In the genomic region with DNA sequence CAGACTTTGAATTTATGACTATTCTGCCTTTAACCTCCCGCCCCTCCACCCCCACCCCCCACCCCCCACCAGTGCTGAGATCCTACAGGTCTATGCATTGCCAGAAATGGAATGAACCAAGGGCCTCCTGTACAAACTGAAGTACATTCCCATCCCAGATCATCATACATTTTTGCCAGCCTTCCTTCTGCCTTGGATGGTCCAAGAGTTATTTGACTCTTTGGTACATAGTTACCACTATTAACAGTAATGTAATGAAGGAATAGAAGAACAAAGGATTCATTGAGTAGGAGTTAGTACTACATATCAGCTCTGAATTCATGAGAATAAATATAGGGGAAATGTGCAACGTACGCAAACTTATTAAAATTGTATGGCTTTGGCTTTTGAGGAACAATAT, we compare ENCODE assay signal across 9 mouse cellular contexts. TPM values are rescaled to one million over a fixed set of nuclear protein-coding genes. Genes with fewer than 3 reads are reported as not detected.
DNase-seq lines count a peak whose midpoint lies in the region; ATAC-seq and TF ChIP-seq lines count a peak whose summit lies in the region.
"Had no signal": no experiment of that assay in that cellular context is flagged by ENCODE, and none has a peak within 500 bp of the region (broad histone marks: within the 10 kb centered on the region; RNA-seq: fewer than 3 reads in every experiment).

No protein-coding gene starts in this region.

- H3K9ac ChIP-seq in heart, adult 2 months (ENCODE audit: low read depth, low read length), result no peak overlapping the region
- H3K9ac ChIP-seq in hindbrain, embryonic 12.5 days, result no peak overlapping the region

- peaks cover 7% of the 10 kb centered on the region for H3K4me1 ChIP-seq in heart, adult 2 months (ENCODE audit: control insufficient read depth, insufficient read depth, low read length)
- H3K4me1 ChIP-seq in E14TG2a.4 (replicated peaks; ENCODE audit: low read depth, low read length), result peaks cover 28% of the 10 kb centered on the region
- H3K4me1 ChIP-seq in hindbrain, embryonic 12.5 days, result peaks cover 13% of the 10 kb centered on the region
- H3K4me1 ChIP-seq in megakaryocyte, embryonic 14.5 days, result peaks cover 31% of the 10 kb centered on the region

- H3K27me3 ChIP-seq in heart, adult 2 months (ENCODE audit: control insufficient read depth, insufficient read depth, low read length), result no peaks in the 10 kb centered on the region
- no peaks in the 10 kb centered on the region for H3K27me3 ChIP-seq in E14TG2a.4 (ENCODE audit: insufficient read depth, low read length)
- H3K27me3 ChIP-seq in hindbrain, embryonic 12.5 days, result no peaks in the 10 kb centered on the region
- no peaks in the 10 kb centered on the region for H3K27me3 ChIP-seq in megakaryocyte, embryonic 14.5 days (replicated peaks)

- DNase-seq in heart, adult 2 months, result no peak
- DNase-seq in heart, postnatal 25 days (ENCODE audit: low spot score), result no peak
- no peak for DNase-seq in thymus, postnatal 0 days (ENCODE audit: low spot score)
- DNase-seq in yolk sac, embryonic 10.5 days (ENCODE audit: low spot score), result no peak
- DNase-seq in adrenal gland, postnatal 10 days, result no peak

- H3K4me2 ChIP-seq in hindbrain, embryonic 12.5 days (replicated peaks), result peak overlapping the region; percentile 44

- peak overlapping the region; percentile 32; the same call in 1 of the 2 replicates for H3K27ac ChIP-seq in heart, adult 2 months
- peak overlapping the region; percentile 44 for H3K27ac ChIP-seq in hindbrain, embryonic 12.5 days

- peak; percentile 62 for ATAC-seq in hindbrain, embryonic 12.5 days (ENCODE audit: low FRiP score)

- no peak for TF ChIP-seq EP300 in heart, adult 2 months (IDR thresholded peaks at IDR 0.05; ENCODE audit: insufficient read depth, low read depth, low read length)

- H3K36me3 ChIP-seq in heart, adult 2 months (ENCODE audit: control insufficient read depth, insufficient read depth, low read length), result peaks cover 7% of the 10 kb centered on the region
- H3K36me3 ChIP-seq in E14TG2a.4 (ENCODE audit: insufficient read depth, low read length), result peaks cover 38% of the 10 kb centered on the region
- peaks cover 26% of the 10 kb centered on the region for H3K36me3 ChIP-seq in hindbrain, embryonic 12.5 days
- H3K36me3 ChIP-seq in megakaryocyte, embryonic 14.5 days (replicated peaks; ENCODE audit: low read length), result peaks cover 32% of the 10 kb centered on the region

- intact Hi-C loops in heart, adult 2 months (cut with DNase I), result loop anchor here (2.0 kb wide), 1 partner anchor 25 kb away; a partner anchor contains a TSS
- intact Hi-C loops in heart, postnatal 25 days (cut with DNase I), result loop anchor here (5.0 to 10.0 kb wide), 2 partner anchors 84 to 311 kb away; a partner anchor contains a TSS

- no peaks in the 10 kb centered on the region for H3K9me3 ChIP-seq in E14TG2a.4 (ENCODE audit: low read length)
- no peaks in the 10 kb centered on the region for H3K9me3 ChIP-seq in hindbrain, embryonic 12.5 days (replicated peaks)
- H3K9me3 ChIP-seq in megakaryocyte, embryonic 14.5 days, result no peaks in the 10 kb centered on the region

- 17% methylated on average over 3 of the region's 3 CpGs for WGBS in heart, adult 2 months
- 23% methylated on average over 3 of the region's 3 CpGs for WGBS in hindbrain, embryonic 12.5 days

- H3K79me2 ChIP-seq in heart, adult 2 months (replicated peaks; ENCODE audit: control insufficient read depth, insufficient read depth, low read length), result peaks cover 7% of the 10 kb centered on the region

- no peak for TF ChIP-seq CTCF in heart, adult 2 months (IDR thresholded peaks at IDR 0.05)
- no peak for TF ChIP-seq CTCF in E14TG2a.4 (conservative IDR thresholded peaks at IDR 0.05; ENCODE audit: low read length)

- TF ChIP-seq POLR2A in heart, adult 2 months (IDR thresholded peaks at IDR 0.05; ENCODE audit: insufficient read depth, low read depth, low read length), result no peak

- peak overlapping the region; percentile 28 for H3K4me3 ChIP-seq in heart, adult 2 months
- 0 out of 2 replicates have a peak overlapping the region, but pooled peaks have one; percentile 99 for H3K4me3 ChIP-seq in E14TG2a.4 (replicated peaks; ENCODE audit: low read length)
- 0 out of 2 replicates have a peak overlapping the region, but pooled peaks have one; percentile 97 for H3K4me3 ChIP-seq in hindbrain, embryonic 12.5 days
- H3K4me3 ChIP-seq in megakaryocyte, embryonic 14.5 days (replicated peaks), result peak overlapping the region; percentile 98

RNA-seq across cellular contexts. Expression of a gene that starts 0.4 kb away (rescaled TPM):
- total RNA-seq in heart, adult 2 months (2021), result 10 to 100 TPM; 84.4 to 93.2 TPM
- polyA plus RNA-seq in heart, adult 2 months (2012; rRNA removed), result 49.0 and 86.5 TPM in 2 replicates
- 10 to 100 TPM; 78.7 to 89.4 TPM for total RNA-seq in heart, postnatal 25 days (2021)
- polyA plus RNA-seq in hindbrain, embryonic 12.5 days (2016; fragmentation: Nextera tagmentation; extraction: Ambion mirVana), result 68.9 and 74.2 TPM in 2 replicates
- 18.1 and 35.1 TPM in 2 replicates for polyA plus RNA-seq in megakaryocyte, embryonic 14.5 days (2012; ENCODE audit: insufficient read depth, low replicate concordance)
- 39.2 and 40.0 TPM in 2 replicates for polyA plus RNA-seq in thymus, postnatal 0 days (2015; fragmentation: Nextera tagmentation; extraction: Ambion mirVana)
- total RNA-seq in adrenal gland, postnatal 10 days (2021), result 100 to 1,000 TPM; 112 to 130 TPM

RNA-seq across cellular contexts. Expression of a gene that starts 23.7 kb away (rescaled TPM):
- total RNA-seq in heart, adult 2 months (2021), result 10 to 100 TPM; 40.5 to 48.8 TPM
- polyA plus RNA-seq in heart, adult 2 months (2012; rRNA removed), result 39.2 and 62.0 TPM in 2 replicates
- total RNA-seq in heart, postnatal 25 days (2021), result 10 to 100 TPM; 47.4 to 47.8 TPM
- polyA plus RNA-seq in hindbrain, embryonic 12.5 days (2016; fragmentation: Nextera tagmentation; extraction: Ambion mirVana), result 0.68 and 0.75 TPM in 2 replicates
- polyA plus RNA-seq in megakaryocyte, embryonic 14.5 days (2012; ENCODE audit: insufficient read depth, low replicate concordance), result 4.2 and 9.5 TPM in 2 replicates
- 0.90 and 1.1 TPM in 2 replicates for polyA plus RNA-seq in thymus, postnatal 0 days (2015; fragmentation: Nextera tagmentation; extraction: Ambion mirVana)
- 10 to 100 TPM; 17.3 to 23.7 TPM for total RNA-seq in adrenal gland, postnatal 10 days (2021)
- total RNA-seq: neutrophil, adult 5-6 weeks had no signal

RNA-seq across cellular contexts. Expression of a gene that starts 24.7 kb away (rescaled TPM):
- 1 to 10 TPM; 3.7 to 4.6 TPM for total RNA-seq in heart, adult 2 months (2021)
- polyA plus RNA-seq in heart, adult 2 months (2012; rRNA removed), result 10.3 and 14.3 TPM in 2 replicates
- total RNA-seq in heart, postnatal 25 days (2021), result 1 to 10 TPM; 7.9 to 8.1 TPM
- 11.6 and 13.0 TPM in 2 replicates for polyA plus RNA-seq in hindbrain, embryonic 12.5 days (2016; fragmentation: Nextera tagmentation; extraction: Ambion mirVana)
- 1.7 TPM in 1 of 2 replicates, not detected in the other for polyA plus RNA-seq in megakaryocyte, embryonic 14.5 days (2012; ENCODE audit: insufficient read depth, low replicate concordance)
- 9.7 and 13.8 TPM in 2 replicates for polyA plus RNA-seq in thymus, postnatal 0 days (2015; fragmentation: Nextera tagmentation; extraction: Ambion mirVana)
- total RNA-seq in adrenal gland, postnatal 10 days (2021), result 10 to 100 TPM; 20.9 to 24.6 TPM

RNA-seq across cellular contexts. Expression of a gene that starts 27.1 kb away (rescaled TPM):
- total RNA-seq in heart, adult 2 months (2021), result 1 to 10 TPM; 7.6 to 8.5 TPM
- 18.1 and 21.6 TPM in 2 replicates for polyA plus RNA-seq in heart, adult 2 months (2012; rRNA removed)
- 10 to 100 TPM in 1 of 2 experiments, 1 to 10 TPM in 1; 8.5 to 12.1 TPM for total RNA-seq in heart, postnatal 25 days (2021)
- 5.7 and 5.8 TPM in 2 replicates for polyA plus RNA-seq in hindbrain, embryonic 12.5 days (2016; fragmentation: Nextera tagmentation; extraction: Ambion mirVana)
- polyA plus RNA-seq in megakaryocyte, embryonic 14.5 days (2012; ENCODE audit: insufficient read depth, low replicate concordance), result 27.4 and 42.5 TPM in 2 replicates
- 2.4 and 2.7 TPM in 2 replicates for polyA plus RNA-seq in thymus, postnatal 0 days (2015; fragmentation: Nextera tagmentation; extraction: Ambion mirVana)
- 10 to 100 TPM; 13.3 to 20.0 TPM for total RNA-seq in adrenal gland, postnatal 10 days (2021)
- total RNA-seq: neutrophil, adult 5-6 weeks had no signal

RNA-seq across cellular contexts. Expression of a gene that starts 31.7 kb away (rescaled TPM):
- total RNA-seq in heart, adult 2 months (2021), result 1 to 10 TPM; 7.0 to 8.3 TPM
- polyA plus RNA-seq in heart, adult 2 months (2012; rRNA removed), result 6.6 and 9.6 TPM in 2 replicates
- total RNA-seq in heart, postnatal 25 days (2021), result 1 to 10 TPM; 7.7 to 9.1 TPM
- 9.3 and 9.6 TPM in 2 replicates for polyA plus RNA-seq in hindbrain, embryonic 12.5 days (2016; fragmentation: Nextera tagmentation; extraction: Ambion mirVana)
- 10.8 and 12.0 TPM in 2 replicates for polyA plus RNA-seq in megakaryocyte, embryonic 14.5 days (2012; ENCODE audit: insufficient read depth, low replicate concordance)
- 5.7 and 5.9 TPM in 2 replicates for polyA plus RNA-seq in thymus, postnatal 0 days (2015; fragmentation: Nextera tagmentation; extraction: Ambion mirVana)
- 10 to 100 TPM; 13.0 to 15.2 TPM for total RNA-seq in adrenal gland, postnatal 10 days (2021)

Comparison
In these comparisons a context has a peak if more than half of its experiments do, and no peak if none do; other contexts are left out.
1. H3K4me3 ChIP-seq: peak in every context shown above with its lines; median percentile 99 in E14TG2a.4; 98 in megakaryocyte, embryonic 14.5 days; 97 in hindbrain, embryonic 12.5 days; 28 in heart, adult 2 months.